Mouse (Mus musculus): ENCODE data around the gene Clrn3. TPM values are rescaled to one million over a fixed set of nuclear protein-coding genes. Genes with fewer than 3 reads are reported as not detected.
"Not testable (repeated sequence)": the region's sequence is repeated elsewhere in the genome, so short reads cannot be mapped to it uniquely, and the experiment has no call there.

Clrn3 gene
- not detected in 2 replicates for polyA plus RNA-seq (2016; fragmentation: Nextera tagmentation; extraction: Ambion mirVana)

DNA sequence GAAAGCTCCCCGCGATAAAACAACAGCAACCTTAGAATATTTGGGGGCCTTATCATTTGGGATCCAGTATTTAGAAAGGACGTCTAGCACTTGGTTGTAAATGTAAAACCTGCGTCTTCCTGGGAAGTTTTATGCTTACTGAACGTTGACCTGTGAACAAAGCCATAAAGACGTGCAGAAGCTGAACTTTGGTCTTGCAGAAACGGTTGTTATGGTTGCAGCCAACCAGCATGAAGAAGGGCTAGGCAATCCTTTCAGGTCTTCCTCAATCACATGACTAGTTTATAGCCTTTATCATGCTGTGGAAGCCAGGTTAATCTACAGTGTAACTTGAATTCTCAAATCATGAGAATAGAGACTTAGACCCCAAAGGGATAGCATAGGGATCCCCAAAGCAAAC, at the start of gene Clrn3:
Gene Clrn3, minus strand, starts transcription at position 140 of the 400 bp plus-strand sequence.
- no peak for ATAC-seq
- no peaks in the 10 kb centered on the region for H3K27me3 ChIP-seq (replicated peaks)
- H3K9me3 ChIP-seq (replicated peaks) = no peaks in the 10 kb centered on the region
- H3K4me3 ChIP-seq = no peak within 1 kb of the TSS
- WGBS (ENCODE audit: insufficient replicate concordance) = 66% methylated on average over 7 of the region's 7 CpGs
- no peaks in the 10 kb centered on the region for H3K36me3 ChIP-seq
- H3K27ac ChIP-seq = no peak within 1 kb of the TSS
- H3K4me2 ChIP-seq = no peak within 1 kb of the TSS
- no peaks in the 10 kb centered on the region for H3K4me1 ChIP-seq
- H3K9ac ChIP-seq = no peak within 1 kb of the TSS

DNA sequence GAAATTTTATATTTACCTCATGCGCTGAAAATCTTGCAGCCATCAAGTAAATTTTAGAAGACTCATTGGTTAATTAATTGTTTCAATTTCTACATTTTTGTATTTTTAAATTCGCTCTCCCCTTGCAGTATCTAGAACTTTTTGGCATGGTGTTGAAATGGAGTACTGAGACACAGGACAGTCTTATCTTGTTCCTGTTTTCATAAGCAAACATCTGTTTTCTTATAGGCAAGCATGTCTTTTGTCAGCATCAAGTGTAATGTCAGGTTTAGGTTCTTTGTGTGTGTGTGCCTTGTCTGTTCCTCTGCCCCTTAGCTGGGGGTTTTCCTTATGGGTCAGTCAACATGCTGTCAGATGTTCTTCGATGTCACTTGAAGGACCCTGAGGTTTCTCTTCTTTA, 47.9 kb upstream of the Clrn3 start:
- H3K27ac ChIP-seq = no peak overlapping the region
- H3K9me3 ChIP-seq (replicated peaks) = no peaks in the 10 kb centered on the region
- H3K27me3 ChIP-seq (replicated peaks) = no peaks in the 10 kb centered on the region
- H3K9ac ChIP-seq = no peak overlapping the region
- WGBS (ENCODE audit: insufficient replicate concordance) = 61% methylated on average over 3 of the region's 3 CpGs
- H3K4me1 ChIP-seq = peaks cover 62% of the 10 kb centered on the region
- H3K4me3 ChIP-seq = no peak overlapping the region
- no peak for ATAC-seq
- no peaks in the 10 kb centered on the region for H3K36me3 ChIP-seq
- H3K4me2 ChIP-seq = no peak overlapping the region

DNA sequence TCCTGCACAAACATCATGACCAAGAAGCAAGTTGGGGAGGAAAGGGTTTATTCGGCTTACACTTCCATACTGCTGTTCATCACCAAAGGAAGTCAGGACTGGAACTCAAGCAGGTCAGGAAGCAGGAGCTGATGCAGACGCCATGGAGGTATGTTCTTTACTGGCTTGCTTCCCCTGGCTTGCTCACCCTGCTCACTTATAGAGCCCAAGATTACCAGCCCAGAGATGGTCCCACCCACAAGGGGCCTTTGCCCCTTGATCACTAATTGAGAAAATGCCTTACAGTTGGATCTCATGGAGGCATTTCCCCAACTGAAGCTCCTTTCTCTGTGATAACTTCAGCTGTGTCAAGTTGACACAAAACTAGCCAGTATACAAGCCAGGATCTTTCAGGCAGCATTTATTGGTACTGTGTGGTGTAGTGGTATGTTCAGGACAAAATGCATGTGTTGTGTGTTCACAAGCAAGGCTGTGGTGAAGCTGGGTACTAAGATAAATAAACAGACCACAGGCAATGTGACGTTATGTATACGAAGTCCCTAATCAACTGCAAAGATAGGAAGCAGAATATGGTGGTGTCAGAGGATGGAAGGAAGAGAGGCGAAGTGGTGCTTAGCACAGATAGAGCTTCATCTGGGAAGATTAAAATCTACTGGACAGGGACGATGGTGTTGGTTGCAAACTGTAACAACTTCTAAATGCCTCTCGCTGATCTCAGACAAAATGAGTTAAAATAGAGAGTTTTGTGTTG, 47.0 kb upstream of the Clrn3 start:
- Histone ChIP-seq H3K4me1 (peaks cover 54% of the 10 kb centered on the region), H3K27ac (peak overlapping the region; percentile 51; the same call in 1 of the 2 replicates)

DNA sequence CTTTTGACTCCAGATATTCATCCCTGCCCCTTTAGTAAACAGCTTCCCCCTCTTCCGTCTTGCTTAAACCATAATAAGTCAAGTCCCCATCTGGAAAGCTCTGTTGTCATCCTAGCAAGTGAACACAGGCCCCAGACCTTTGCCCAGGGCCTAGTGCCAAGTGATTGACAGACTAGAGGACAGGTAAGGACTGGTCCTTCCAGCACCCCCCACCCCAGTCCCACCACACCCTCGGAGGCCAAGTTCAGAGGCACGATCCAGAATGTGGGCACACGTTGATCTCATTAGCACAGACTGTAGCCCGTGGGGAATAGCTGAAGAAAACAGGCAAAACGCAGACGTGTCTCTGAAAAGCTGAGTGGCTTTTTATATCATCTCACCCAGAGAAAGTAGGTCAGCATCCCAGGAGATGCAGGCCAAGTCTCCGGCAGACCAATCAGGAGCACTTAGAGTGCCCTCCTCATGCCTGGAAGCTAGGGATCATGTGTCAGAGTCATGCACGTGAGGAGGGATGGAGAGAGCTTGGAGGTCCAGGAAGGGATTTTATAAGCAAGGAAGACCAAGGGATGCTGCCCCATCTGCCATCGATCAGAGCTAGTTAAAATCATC, 43.6 kb upstream of the Clrn3 start:
- Histone ChIP-seq H3K9me3 (replicated peaks) (no peaks in the 10 kb centered on the region), H3K4me1 (peaks cover 44% of the 10 kb centered on the region), H3K27ac (no peak overlapping the region), H3K9ac (no peak overlapping the region), H3K27me3 (replicated peaks) (no peaks in the 10 kb centered on the region), H3K4me2 (no peak overlapping the region), H3K36me3 (no peaks in the 10 kb centered on the region), H3K4me3 (no peak overlapping the region)
- no peak for ATAC-seq
- WGBS (ENCODE audit: insufficient replicate concordance) = 68% methylated on average over 10 of the region's 10 CpGs

More for the DNA sequence above, 47.0 kb upstream of the Clrn3 start:
- not testable (repeated sequence) for H3K4me3 ChIP-seq; H3K9ac ChIP-seq; H3K36me3 ChIP-seq; H3K27me3 ChIP-seq (replicated peaks); H3K9me3 ChIP-seq (replicated peaks)
- H3K4me2 ChIP-seq = peak overlapping the region; percentile 12
- peak; percentile 78 for ATAC-seq
- 24% methylated on average over 7 of the region's 7 CpGs for WGBS (ENCODE audit: insufficient replicate concordance)

DNA sequence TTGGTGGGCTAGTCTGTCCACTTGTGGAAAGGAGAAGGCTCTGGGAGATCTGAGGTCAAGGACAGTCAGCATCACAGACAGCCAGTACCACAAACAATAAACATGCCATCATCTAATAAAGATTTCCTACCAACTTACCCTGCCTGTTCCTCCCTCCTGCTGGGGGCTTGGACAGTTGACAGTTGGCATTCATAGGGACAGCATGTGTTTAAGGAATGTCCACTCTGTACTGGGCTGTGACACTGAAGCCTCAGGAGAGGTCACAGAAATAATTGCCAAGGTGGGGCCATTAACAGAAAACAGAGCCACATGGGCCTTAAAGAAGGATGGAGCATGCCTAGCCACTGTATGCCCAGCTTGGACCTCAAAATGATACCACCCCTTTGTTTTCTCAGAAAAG, 42.9 kb upstream of the Clrn3 start:
- no peaks in the 10 kb centered on the region for H3K9me3 ChIP-seq (replicated peaks)
- H3K9ac ChIP-seq = no peak overlapping the region
- ATAC-seq = no peak
- H3K4me3 ChIP-seq = no peak overlapping the region
- H3K27me3 ChIP-seq (replicated peaks) = no peaks in the 10 kb centered on the region
- H3K27ac ChIP-seq = no peak overlapping the region
- no peaks in the 10 kb centered on the region for H3K36me3 ChIP-seq
- peaks cover 43% of the 10 kb centered on the region for H3K4me1 ChIP-seq
- no peak overlapping the region for H3K4me2 ChIP-seq

DNA sequence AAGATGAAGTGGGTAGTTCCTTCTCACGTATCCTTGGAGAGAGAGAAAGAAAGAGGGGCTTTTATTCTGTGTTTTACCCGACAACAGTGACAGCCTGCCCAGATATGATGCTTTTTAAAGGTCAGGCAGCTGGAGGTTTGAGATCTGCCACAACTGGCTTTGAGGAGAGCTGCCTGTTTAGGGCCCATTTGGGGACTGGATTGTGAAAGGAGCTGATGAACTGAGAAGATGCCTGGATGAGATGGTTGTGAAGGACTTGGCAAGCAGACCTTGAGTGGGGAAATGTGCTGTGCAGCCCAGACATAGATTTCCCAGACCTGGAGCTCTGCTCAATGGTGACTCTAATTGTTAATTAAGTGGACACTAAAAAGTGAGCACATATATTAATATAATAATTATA, 40.1 kb upstream of the Clrn3 start:
- Histone ChIP-seq H3K36me3 (no peaks in the 10 kb centered on the region), H3K27ac (no peak overlapping the region), H3K4me3 (no peak overlapping the region), H3K4me2 (no peak overlapping the region), H3K9ac (no peak overlapping the region), H3K27me3 (replicated peaks) (no peaks in the 10 kb centered on the region), H3K4me1 (peaks cover 27% of the 10 kb centered on the region), H3K9me3 (replicated peaks) (no peaks in the 10 kb centered on the region)
- 61% methylated on average over 2 of the region's 2 CpGs for WGBS (ENCODE audit: insufficient replicate concordance)
- no peak for ATAC-seq

DNA sequence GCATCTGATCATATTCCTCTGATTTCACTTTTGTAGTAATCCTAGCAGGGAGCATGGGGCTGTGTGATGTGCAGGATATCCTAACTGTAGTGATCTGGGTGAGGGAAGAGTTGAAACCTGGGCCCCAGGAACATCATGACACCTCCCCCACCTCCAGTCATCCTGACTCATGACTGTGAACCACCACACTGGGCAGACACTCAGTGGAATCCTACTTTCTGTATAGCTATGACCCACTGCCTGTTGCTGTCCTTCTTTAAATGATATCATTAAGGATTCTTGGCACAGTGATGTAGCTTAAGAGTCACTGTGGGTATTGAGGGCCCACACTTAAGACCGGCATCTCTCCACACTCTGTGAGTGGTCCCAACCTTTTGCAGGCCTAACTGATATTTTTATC, 39.1 kb upstream of the Clrn3 start:
- H3K27ac ChIP-seq = no peak overlapping the region
- H3K9me3 ChIP-seq (replicated peaks) = no peaks in the 10 kb centered on the region
- no peaks in the 10 kb centered on the region for H3K36me3 ChIP-seq
- peaks cover 25% of the 10 kb centered on the region for H3K4me1 ChIP-seq
- 63% methylated on average over 1 of the region's 1 CpGs for WGBS (ENCODE audit: insufficient replicate concordance)
- no peak overlapping the region for H3K4me2 ChIP-seq
- H3K27me3 ChIP-seq (replicated peaks) = no peaks in the 10 kb centered on the region
- no peak overlapping the region for H3K4me3 ChIP-seq
- no peak overlapping the region for H3K9ac ChIP-seq
- ATAC-seq = no peak

DNA sequence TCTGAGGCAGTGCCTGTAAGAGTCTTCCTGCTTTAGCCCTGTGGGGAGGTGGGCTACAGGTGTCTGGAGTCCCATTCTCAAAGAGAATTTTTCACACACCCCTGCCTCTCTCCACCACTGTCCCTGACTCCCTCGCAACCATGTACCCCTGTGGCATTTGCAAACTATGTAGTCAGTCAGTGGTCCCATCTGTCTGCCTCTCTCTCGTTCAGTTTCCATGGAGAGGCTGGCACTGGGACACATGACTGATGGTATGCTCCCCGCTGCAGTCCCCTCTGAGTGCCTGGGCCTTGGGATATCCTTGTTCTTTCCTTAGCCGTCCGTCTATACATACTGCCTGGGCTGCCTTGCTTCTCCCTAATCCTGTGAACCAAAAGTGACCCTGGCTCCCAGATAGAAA, 37.6 kb upstream of the Clrn3 start:
- no peak for ATAC-seq
- peaks cover 25% of the 10 kb centered on the region for H3K4me1 ChIP-seq
- H3K27ac ChIP-seq = no peak overlapping the region
- no peaks in the 10 kb centered on the region for H3K36me3 ChIP-seq
- no peaks in the 10 kb centered on the region for H3K27me3 ChIP-seq (replicated peaks)
- H3K9ac ChIP-seq = no peak overlapping the region
- no peak overlapping the region for H3K4me2 ChIP-seq
- no peaks in the 10 kb centered on the region for H3K9me3 ChIP-seq (replicated peaks)
- WGBS (ENCODE audit: insufficient replicate concordance) = 70% methylated on average over 5 of the region's 5 CpGs
- no peak overlapping the region for H3K4me3 ChIP-seq

DNA sequence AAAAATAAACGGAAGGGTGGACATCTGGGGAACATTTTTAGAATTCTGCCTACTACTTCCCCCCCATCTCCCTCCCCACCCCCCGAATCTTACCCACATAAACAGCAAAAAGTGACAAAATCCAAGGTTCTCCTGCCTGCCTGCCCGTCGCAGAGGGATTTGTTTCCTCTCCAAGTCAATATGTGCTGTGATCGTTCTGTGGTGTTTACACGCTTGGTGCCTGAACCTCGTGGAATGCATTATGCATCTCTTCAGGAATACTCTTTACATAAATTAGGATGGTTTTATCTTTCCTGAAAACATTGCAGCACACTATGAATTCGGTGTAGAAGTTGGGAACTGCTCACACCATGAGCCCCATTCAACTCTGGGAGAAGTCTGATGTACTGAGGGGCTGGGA, 35.6 kb upstream of the Clrn3 start:
- no peaks in the 10 kb centered on the region for H3K9me3 ChIP-seq (replicated peaks)
- no peak for ATAC-seq
- no peak overlapping the region for H3K4me3 ChIP-seq
- no peaks in the 10 kb centered on the region for H3K36me3 ChIP-seq
- no peak overlapping the region for H3K9ac ChIP-seq
- H3K27ac ChIP-seq = no peak overlapping the region
- 71% methylated on average over 8 of the region's 8 CpGs for WGBS (ENCODE audit: insufficient replicate concordance)
- H3K4me1 ChIP-seq = peaks cover 25% of the 10 kb centered on the region
- H3K4me2 ChIP-seq = no peak overlapping the region
- no peaks in the 10 kb centered on the region for H3K27me3 ChIP-seq (replicated peaks)

DNA sequence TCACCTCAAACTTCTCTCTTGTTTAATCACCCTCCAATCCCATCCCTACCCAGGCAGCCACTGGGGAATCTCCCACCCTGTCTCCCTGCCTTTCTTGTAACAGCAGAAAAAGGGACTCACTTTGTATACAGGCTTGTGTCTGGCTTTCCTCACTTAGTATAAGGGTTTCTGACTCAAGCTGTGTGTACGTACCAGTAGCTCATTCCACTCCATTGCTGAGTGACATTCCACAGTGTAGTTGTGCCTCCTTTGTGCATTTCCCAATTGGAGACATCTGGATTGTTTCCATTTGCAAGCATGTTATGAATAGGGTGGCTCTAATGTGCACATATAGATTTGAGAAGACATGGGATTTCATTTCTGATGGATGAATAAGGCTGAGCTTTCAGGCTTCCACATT, 31.8 kb upstream of the Clrn3 start:
- no peak overlapping the region for H3K27ac ChIP-seq
- H3K9ac ChIP-seq = no peak overlapping the region
- no peaks in the 10 kb centered on the region for H3K36me3 ChIP-seq
- H3K4me2 ChIP-seq = no peak overlapping the region
- ATAC-seq = no peak
- H3K4me1 ChIP-seq = peaks cover 14% of the 10 kb centered on the region
- H3K4me3 ChIP-seq = no peak overlapping the region
- no peaks in the 10 kb centered on the region for H3K9me3 ChIP-seq (replicated peaks)
- no peaks in the 10 kb centered on the region for H3K27me3 ChIP-seq (replicated peaks)
- WGBS (ENCODE audit: insufficient replicate concordance) = 66% methylated on average over 1 of the region's 1 CpGs

DNA sequence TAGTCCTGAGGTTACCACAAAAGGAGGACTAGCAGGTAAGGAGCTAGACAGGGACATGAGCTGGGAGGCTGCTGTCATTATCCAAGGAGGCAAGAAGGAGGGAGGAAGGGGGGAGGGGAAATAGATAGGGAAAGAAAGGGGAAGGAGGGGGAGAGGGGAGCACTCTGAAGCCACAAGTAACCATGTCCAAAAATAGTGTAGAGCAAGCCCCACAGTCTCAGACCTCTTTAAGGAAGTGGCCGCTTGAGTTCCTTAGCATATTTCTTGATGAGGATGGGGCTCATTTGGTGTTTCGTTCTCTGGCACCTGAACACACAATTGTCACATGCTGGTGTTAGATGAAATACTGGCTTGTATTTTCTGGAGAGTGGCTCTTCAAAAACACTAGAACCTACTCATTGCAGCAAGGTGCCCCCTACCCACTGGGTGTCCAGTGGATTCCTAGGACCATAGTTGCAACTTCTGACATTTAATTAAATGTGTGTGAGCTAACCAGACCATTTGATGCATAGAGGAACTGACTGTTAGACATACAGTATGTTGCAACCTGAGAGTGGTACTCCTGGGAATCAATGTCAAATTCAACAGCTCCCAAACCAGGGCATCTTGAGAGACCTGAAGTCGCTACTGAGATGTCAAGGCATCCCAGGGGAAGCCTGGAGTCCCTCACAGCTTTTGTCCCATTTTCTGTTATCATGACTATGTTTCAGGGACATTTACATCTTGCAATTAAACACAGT, 28.4 kb upstream of the Clrn3 start:
- H3K27me3 ChIP-seq (replicated peaks) = no peaks in the 10 kb centered on the region
- peaks cover 18% of the 10 kb centered on the region; the same call in 1 of the 2 replicates for H3K4me1 ChIP-seq
- H3K27ac ChIP-seq = no peak overlapping the region
- H3K4me2 ChIP-seq = no peak overlapping the region
- no peaks in the 10 kb centered on the region for H3K36me3 ChIP-seq
- no peak for ATAC-seq
- H3K4me3 ChIP-seq = no peak overlapping the region
- no peak overlapping the region for H3K9ac ChIP-seq
- 51% methylated on average over 3 of the region's 3 CpGs for WGBS (ENCODE audit: insufficient replicate concordance)
- no peaks in the 10 kb centered on the region for H3K9me3 ChIP-seq (replicated peaks)

DNA sequence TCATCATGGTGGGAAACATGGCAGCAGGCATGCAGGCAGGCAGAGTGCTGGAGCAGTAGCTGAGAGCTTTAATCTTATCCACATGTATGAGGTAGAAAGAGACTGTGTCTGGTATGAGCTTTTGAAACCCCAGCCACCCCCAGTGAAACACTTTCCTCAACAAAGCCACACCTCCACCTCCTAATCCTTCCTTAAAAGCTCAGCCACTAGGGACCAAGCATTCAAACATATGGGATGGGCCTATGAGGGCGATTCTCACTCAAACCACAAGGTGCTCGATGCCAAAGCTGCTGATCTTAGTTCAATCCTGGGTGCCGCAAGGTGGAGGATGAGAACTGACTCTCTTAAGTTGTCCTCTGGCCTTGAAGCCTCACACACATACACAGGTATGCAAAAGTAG, 25.1 kb upstream of the Clrn3 start:
- Histone ChIP-seq H3K27ac (no peak overlapping the region), H3K4me1 (peaks cover 34% of the 10 kb centered on the region), H3K36me3 (no peaks in the 10 kb centered on the region), H3K4me3 (no peak overlapping the region), H3K9ac (no peak overlapping the region), H3K9me3 (replicated peaks) (no peaks in the 10 kb centered on the region), H3K27me3 (replicated peaks) (no peaks in the 10 kb centered on the region), H3K4me2 (no peak overlapping the region)
- 35% methylated on average over 3 of the region's 3 CpGs for WGBS (ENCODE audit: insufficient replicate concordance)
- ATAC-seq = no peak
